Mouse (Mus musculus) liver, postnatal 0 days (tissue): ENCODE data around the gene Cyp1b1. TPM values are rescaled to one million over a fixed set of nuclear protein-coding genes. Genes with fewer than 3 reads are reported as not detected.

Experiments used
- ATAC-seq: fragments of 200-750 bp; cut with Nextera tagmentation; 2 replicates; pipeline ENCODE4 v1.8.0; 2017; ENCODE audit warnings: mild to moderate bottlenecking, moderate library complexity
- DNase-seq: peaks from one replicate; pipeline ENCODE4 v3.0.0-alpha.2; 2016
- H3K27ac ChIP-seq: fragments of 300-500 bp; sonication (generic); 2 replicates; pipeline ENCODE4 v1.5.1; 2014; ENCODE audit warnings: antibody characterized with exemption, moderate library complexity, mild to moderate bottlenecking, low read depth
- H3K27me3 ChIP-seq: fragments of 300-500 bp; sonication (generic); 2 replicates; pipeline ENCODE4 v1.6.1; 2014; ENCODE audit warnings: low read length, control low read depth, mixed read lengths; ENCODE audit not compliant: insufficient read depth
- H3K36me3 ChIP-seq: fragments of 300-500 bp; sonication (generic); replicated peaks from 2 replicates; pipeline ENCODE4 v1.6.1; 2014; ENCODE audit warnings: mild to moderate bottlenecking, control low read depth, low read length, moderate library complexity, mixed read lengths; ENCODE audit not compliant: insufficient read depth
- H3K4me1 ChIP-seq: fragments of 300-500 bp; sonication (generic); 2 replicates; pipeline ENCODE4 v1.6.1; 2014; ENCODE audit warnings: antibody characterized with exemption, mild to moderate bottlenecking, control low read depth; ENCODE audit not compliant: insufficient read depth
- H3K4me2 ChIP-seq: fragments of 300-500 bp; sonication (generic); 2 replicates; pipeline ENCODE4 v1.6.1; 2014; ENCODE audit warnings: low read depth, mild to moderate bottlenecking, low read length, moderate library complexity, mixed read lengths
- H3K4me3 ChIP-seq: fragments of 300-500 bp; sonication (generic); 2 replicates; pipeline ENCODE4 v1.5.1; 2014; ENCODE audit warnings: low read depth, low read length
- H3K9ac ChIP-seq: fragments of 300-500 bp; sonication (generic); replicated peaks from 2 replicates; pipeline ENCODE4 v1.6.1; 2014; ENCODE audit warnings: mild to moderate bottlenecking, moderate library complexity
- H3K9me3 ChIP-seq: fragments of 300-500 bp; sonication (generic); 2 replicates; pipeline ENCODE4 v1.6.1; 2016; ENCODE audit warnings: mild to moderate bottlenecking, control low read depth, low read length, mixed read lengths
- CTCF ChIP-seq: sonication (generic); IDR thresholded peaks from 2 replicates; pipeline ENCODE4 v1.5.1; 2016; ENCODE audit warnings: antibody characterized with exemption, low read depth
- EP300 ChIP-seq: IDR thresholded peaks from 2 replicates; pipeline ENCODE4 v1.6.1; 2016; ENCODE audit warnings: antibody characterized with exemption, low read depth, mild to moderate bottlenecking
- WGBS: fragments of 180-500 bp; shearing (Covaris S2); extraction: QIAGEN DNeasy Blood & Tissue Kit; methylation state at CpG from one replicate; pipeline ENCODE4 v1.1.7; 2014; ENCODE audit not compliant: insufficient replicate concordance; 5-methylcytosine and 5-hydroxymethylcytosine counted together
- polyA plus RNA-seq: library from polyadenylated mRNA; unstranded; fragments of >200 nt; fragmentation: Nextera tagmentation; extraction: Ambion mirVana; gene quantifications from 2 replicates; pipeline ENCODE4 v1.2.1, GENCODE M21; 2015

Gene Cyp1b1
- polyA plus RNA-seq, 1 experiment from 2014 or later = 0.20 TPM

- Histone ChIP-seq H3K4me1 (no peaks in the 10 kb centered on the region), H3K27ac (no peak overlapping the region), H3K4me3 (no peak overlapping the region), H3K9ac (no peak overlapping the region), H3K4me2 (no peak overlapping the region), H3K9me3 (no peaks in the 10 kb centered on the region), H3K27me3 (no peaks in the 10 kb centered on the region), H3K36me3 (no peaks in the 10 kb centered on the region)
- no peak for TF ChIP-seq EP300
- TF ChIP-seq CTCF = no peak
- WGBS = 72% methylated on average over 3 of the region's 3 CpGs
- DNase-seq = no peak
- ATAC-seq = no peak
These were observed 22.7 kb upstream of the Cyp1b1 start for GRCm38 (mm10) chr17:79737598-79737997.

DNA sequence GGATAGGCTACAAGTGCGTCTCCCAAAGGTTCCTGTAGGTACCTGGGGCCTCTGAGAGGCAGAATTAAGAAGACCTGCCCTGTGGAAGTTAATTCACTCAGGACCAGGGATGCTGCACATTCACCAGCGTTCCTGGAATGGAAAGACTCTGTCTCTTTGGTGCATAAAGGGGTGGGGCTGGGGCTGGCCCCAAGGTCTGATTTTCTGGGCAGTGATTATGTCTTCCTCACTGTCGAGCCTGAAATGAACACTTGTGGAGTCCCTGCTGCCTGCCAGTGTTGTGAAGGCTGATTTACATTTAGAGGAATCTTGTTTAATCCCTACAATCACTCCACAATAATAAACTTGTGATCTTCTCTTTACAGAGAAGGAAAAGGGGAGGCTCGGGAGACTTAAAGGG lies 18.2 kb upstream of the Cyp1b1 start:
- 0 out of 2 replicates have a peak, but pooled peaks cover 7% of the 10 kb centered on the region for H3K27me3 ChIP-seq
- DNase-seq (no peak), ATAC-seq (no peak)
- H3K27ac ChIP-seq = no peak overlapping the region
- no peak overlapping the region for H3K4me3 ChIP-seq
- H3K4me2 ChIP-seq = no peak overlapping the region
- H3K4me1 ChIP-seq = no peaks in the 10 kb centered on the region
- WGBS = 60% methylated on average over 4 of the region's 4 CpGs
- no peaks in the 10 kb centered on the region for H3K9me3 ChIP-seq
- no peaks in the 10 kb centered on the region for H3K36me3 ChIP-seq
- H3K9ac ChIP-seq = no peak overlapping the region
- TF ChIP-seq EP300 = no peak
- no peak for TF ChIP-seq CTCF

DNA sequence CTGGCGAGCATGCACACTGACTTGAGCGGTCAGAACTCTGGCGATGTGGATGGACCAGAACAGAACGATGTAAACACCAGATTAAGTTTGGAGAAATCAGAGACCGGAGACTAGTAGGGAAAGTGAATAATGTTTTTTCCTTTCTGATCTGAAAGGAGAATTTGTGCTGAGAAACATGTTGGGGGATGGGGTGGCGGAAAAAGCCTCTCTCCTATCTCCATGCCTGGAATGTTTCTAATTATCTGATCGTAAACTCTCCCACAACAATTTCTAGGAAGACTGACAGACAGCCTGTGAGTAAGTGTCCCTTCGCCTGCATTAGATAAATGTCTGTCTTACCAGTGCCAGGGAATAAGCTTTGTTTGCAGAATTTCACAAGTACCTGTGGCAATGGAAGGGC lies 16.1 kb upstream of the Cyp1b1 start:
- Histone ChIP-seq H3K4me2 (no peak overlapping the region), H3K27me3 (0 out of 2 replicates have a peak, but pooled peaks cover 12% of the 10 kb centered on the region), H3K9ac (no peak overlapping the region), H3K9me3 (no peaks in the 10 kb centered on the region), H3K36me3 (no peaks in the 10 kb centered on the region), H3K4me1 (no peaks in the 10 kb centered on the region), H3K27ac (no peak overlapping the region), H3K4me3 (no peak overlapping the region)
- DNase-seq (no peak), ATAC-seq (no peak)
- 57% methylated on average over 8 of the region's 8 CpGs for WGBS
- TF ChIP-seq EP300 (no peak), CTCF (no peak)

GRCm38 (mm10) chr17:79728585-79729503 lies 14.0 kb upstream of the Cyp1b1 start:
- DNase-seq (no peak), ATAC-seq (no peak)
- Histone ChIP-seq H3K27me3 (0 out of 2 replicates have a peak, but pooled peaks cover 12% of the 10 kb centered on the region), H3K4me1 (no peaks in the 10 kb centered on the region), H3K27ac (no peak overlapping the region), H3K4me2 (no peak overlapping the region), H3K36me3 (no peaks in the 10 kb centered on the region), H3K4me3 (no peak overlapping the region), H3K9ac (no peak overlapping the region), H3K9me3 (no peaks in the 10 kb centered on the region)
- TF ChIP-seq EP300 (no peak), CTCF (no peak)
- 43% methylated on average over 16 of the region's 16 CpGs for WGBS

- 26% methylated on average over 13 of the region's 14 CpGs for WGBS
These were observed 13.3 kb upstream of the Cyp1b1 start for GRCm38 (mm10) chr17:79728053-79728584.

GRCm38 (mm10) chr17:79726613-79727012 lies 11.8 kb upstream of the Cyp1b1 start:
- WGBS = 76% methylated on average over 5 of the region's 5 CpGs
- H3K4me1 ChIP-seq = no peaks in the 10 kb centered on the region
- H3K9me3 ChIP-seq = no peaks in the 10 kb centered on the region
- no peak for ATAC-seq
- H3K36me3 ChIP-seq = no peaks in the 10 kb centered on the region
- no peak for DNase-seq
- H3K27me3 ChIP-seq = 0 out of 2 replicates have a peak, but pooled peaks cover 12% of the 10 kb centered on the region
- no peak overlapping the region for H3K27ac ChIP-seq
- no peak for TF ChIP-seq CTCF
- no peak for TF ChIP-seq EP300
- no peak overlapping the region for H3K4me3 ChIP-seq
- H3K9ac ChIP-seq = no peak overlapping the region
- H3K4me2 ChIP-seq = no peak overlapping the region

More at GRCm38 (mm10) chr17:79728053-79728584, 13.3 kb upstream of the Cyp1b1 start:
- H3K9ac ChIP-seq = no peak overlapping the region
- DNase-seq (no peak), ATAC-seq (no peak)
- TF ChIP-seq EP300 = no peak
- no peak for TF ChIP-seq CTCF
- no peaks in the 10 kb centered on the region for H3K9me3 ChIP-seq
- no peak overlapping the region for H3K4me3 ChIP-seq
- no peak overlapping the region for H3K27ac ChIP-seq
- no peaks in the 10 kb centered on the region for H3K4me1 ChIP-seq
- no peak overlapping the region for H3K4me2 ChIP-seq
- 0 out of 2 replicates have a peak, but pooled peaks cover 12% of the 10 kb centered on the region for H3K27me3 ChIP-seq
- H3K36me3 ChIP-seq = no peaks in the 10 kb centered on the region
